Mouse (Mus musculus) heart, postnatal 4 days (tissue): ENCODE measurements around the gene Gpr25. TPM values are rescaled to one million over a fixed set of nuclear protein-coding genes. Genes with fewer than 3 reads are reported as not detected.

Experiments
- DNase-seq: peaks from one replicate; pipeline ENCODE4 v3.0.0; 2021
- total RNA-seq, 2 experiments: library from RNA; stranded (reverse); gene quantifications; 2 replicates each; pipeline ENCODE4 v1.2.3; 2021

Gpr25 gene
- total RNA-seq = not detected

DNA sequence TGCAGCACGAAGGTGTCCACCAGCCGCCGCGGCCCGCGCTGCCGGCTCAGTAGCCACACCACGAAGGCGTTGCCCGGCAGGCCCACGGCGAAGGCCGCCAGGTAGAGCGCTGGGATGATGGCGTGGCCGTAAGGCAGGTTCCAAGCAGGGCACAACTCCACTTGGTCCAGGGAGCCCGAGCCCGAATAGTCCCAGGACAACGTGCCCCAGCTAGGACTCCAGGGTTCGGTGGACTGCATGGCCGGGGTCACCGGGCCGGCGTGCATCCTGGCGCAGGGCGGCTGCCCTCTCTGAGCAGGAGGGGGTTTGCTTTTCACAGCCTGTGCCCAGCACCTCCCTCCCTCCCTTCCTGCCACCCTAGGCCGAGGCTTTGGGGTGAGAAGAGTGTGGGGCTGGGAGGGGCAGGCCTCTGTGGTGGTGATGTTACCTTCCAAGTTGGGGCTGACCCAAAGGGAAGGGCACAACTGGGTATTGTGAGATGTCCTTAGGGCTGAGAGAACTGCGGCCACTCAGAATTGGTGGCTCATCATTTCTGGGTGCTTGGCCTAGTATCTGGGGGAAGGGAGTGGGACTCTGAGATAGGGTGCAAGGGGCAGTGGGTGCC, at the start of gene Gpr25:
Gpr25 (minus strand) TSS at position 239 of the 604 bp plus-strand sequence.
- no peak for DNase-seq

DNA sequence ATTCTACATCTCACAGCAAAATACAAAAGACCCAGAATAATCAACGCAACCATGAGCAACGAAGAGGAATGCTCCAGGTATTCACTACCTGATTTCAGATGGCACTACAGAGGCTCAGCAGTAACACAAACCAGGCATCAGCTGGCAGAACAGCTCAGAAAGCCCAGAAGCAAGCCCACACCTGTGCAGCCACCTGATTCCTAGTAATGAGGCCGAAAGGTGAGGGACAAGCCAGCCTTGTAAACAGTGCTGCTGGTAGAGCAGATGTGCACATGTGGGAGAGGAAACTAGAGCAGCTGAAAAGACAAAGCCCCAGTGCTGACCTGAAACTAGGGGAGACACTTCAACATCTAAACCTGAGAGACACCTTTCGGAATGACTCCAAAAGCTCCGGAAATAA, 48.5 kb upstream of the Gpr25 start:
- no peak for DNase-seq

DNA sequence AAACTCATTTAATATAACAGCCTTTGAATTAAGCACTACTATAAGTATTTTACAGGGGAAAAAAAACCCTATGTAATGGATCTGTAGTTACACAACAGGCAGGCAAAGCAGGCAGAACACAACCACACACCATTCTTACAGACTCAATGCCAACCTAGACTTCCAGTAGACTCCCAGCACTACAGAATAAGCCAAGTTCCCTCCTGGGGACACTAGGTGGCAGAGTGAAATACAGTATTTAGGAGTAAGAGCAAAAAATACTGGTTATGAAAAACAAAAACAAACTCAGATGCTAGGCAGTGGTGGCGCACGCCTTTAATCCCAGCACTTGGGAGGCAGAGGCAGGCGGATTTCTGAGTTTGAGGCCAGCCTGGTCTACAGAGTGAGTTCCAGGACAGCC, 45.8 kb upstream of the Gpr25 start:
- DNase-seq = peak; percentile 50

DNA sequence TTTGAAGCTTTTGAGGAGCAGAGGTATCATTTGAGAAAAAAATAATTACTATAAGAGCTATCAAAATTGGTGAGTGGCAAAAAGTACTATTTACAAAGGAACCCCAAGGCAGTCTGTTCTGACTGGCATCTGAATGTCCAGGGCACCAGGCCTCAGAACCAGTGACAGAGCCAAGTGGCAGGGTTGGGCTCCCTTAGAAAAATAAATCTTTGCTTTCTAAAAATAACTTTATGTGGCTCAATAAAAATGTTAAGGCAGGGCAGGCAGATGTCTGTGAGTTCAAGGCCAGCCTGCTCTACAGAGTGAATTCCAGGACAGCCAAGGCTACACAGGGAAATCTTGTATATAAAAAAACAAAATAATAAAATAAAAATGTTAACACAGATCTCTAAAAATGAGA, 33.3 kb upstream of the Gpr25 start:
- DNase-seq = no peak

DNA sequence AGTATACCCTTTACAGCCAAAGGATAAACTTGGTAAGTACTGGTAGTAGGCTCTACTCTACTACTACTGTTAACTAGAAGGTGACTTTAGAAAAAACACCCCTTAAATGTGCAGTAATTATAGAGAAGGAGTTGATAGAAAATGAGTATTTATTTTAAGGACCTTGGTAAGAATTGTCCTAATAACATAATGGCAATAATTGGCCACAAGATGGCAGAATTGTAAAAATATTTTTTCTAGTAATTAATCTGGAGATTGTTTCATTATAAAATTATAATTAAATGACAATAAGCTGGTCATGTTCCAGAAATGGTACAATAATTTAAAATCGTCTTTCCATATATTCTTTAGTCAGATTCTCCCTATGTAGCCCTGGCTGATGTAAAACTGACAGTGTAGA, 29.1 kb upstream of the Gpr25 start:
- DNase-seq = no peak

DNA sequence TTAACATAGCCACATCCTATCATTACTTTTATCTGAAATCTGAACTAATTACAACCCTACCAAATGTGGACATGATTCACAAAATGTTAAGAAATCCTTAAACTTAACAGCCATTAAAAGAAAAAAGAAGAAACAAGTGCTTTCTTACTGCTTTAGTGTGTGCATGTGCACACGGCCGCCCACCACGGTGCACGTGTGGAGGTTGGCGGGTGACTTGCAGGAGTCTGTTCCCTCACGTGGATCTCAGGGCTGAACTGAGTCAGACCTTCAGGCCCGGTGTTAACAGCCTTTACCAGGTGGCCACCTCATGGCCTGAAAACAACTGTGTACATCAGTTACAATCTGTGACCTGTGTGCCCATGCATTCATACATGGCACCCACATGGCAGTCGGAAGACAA, 16.7 kb upstream of the Gpr25 start:
- no peak for DNase-seq

DNA sequence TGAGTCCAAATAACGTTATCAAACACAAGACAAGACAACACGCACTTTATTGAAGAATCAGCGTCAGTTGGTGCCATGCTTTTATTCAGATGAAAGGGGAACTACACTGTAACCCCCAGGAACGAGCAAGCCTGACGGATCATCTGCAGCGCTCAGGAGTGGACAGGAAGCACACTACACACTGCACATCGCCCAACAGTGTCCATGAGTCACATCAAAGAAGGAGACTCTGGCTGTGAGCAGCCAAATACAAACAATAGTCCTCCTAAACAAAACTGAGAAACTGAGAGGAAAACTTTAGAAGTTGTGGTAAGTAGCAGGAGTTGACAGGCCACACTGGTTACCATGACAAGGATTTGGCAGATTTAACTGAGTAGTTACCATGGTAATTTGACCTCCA, 7.6 kb upstream of the Gpr25 start:
- DNase-seq = no peak

DNA sequence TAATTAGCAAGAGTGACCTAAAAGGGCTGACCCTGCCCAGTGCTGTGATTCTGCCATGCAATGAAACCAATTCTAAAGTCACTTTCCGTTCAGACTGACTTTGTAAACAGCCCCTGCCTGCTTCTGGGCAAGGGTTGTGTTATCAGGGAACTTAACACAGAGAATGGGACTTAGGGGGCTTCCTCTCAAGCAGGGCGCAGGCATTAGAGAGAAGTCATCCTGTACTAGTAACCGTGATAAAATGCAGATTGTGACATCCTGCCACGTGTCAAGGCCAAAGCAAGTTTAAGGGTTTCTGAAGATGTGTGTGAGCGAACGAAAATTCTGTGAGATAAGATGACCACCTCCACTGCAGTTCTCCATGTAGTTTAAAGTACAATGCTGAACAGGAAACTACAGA, 5.5 kb upstream of the Gpr25 start:
- no peak for DNase-seq

DNA sequence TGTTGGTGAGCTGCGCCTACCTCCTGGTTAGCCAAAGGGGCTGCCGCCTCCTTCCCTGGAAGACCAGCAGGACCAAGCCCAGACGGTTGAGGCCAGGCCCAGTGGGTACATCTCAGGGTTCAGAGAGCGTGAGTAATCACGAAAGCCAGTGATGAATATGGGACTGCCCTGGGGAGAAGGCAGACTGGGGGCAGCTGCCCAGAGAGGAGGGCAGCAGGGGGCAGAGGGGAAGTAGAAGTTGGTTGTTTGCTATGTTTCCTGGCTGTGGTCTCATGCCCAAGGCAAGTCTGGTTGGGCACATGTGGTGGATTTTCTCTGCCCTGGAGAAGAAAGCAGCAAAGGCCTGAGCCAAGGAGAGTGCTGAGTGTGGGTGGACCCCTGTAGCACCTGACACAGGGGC, 2.7 kb upstream of the Gpr25 start:
- no peak for DNase-seq

DNA sequence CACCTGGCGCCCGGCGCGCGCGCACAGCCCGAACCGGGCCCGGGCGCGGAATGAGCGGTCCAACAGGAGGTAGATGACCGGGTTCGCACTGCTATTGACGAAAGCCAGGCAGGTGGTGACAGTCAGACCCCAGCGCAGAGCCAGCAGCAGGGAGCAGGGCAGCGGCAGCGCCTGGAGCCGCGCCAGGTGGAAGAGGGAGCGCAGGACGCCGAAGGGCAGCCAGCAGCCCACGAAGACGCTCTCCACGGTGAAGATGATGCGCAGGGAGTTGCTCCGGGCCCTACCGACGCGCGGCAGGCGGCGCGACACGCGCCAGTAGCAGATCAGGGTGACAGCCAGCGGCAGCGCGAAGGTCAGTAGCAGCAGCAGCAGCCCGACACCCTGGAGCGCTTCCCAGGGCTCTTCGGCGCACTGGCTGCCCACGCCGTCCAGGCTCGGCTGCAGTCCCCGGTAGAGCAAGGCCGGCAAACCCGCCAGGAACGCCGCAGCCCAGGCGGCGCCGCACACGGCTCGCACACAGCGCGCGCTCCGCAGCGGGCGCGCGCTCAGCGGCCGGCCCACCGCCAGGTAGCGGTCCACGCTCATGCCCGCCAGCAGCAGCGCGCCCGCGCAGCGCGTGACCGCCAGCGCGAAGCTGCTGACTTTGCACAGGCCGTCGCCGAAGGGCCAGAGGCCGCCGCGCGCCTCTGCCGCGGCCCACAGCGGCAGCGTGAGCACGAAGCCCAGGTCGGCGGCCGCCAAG, 609 bp downstream of the Gpr25 start:
- DNase-seq = peak; percentile 70

DNA sequence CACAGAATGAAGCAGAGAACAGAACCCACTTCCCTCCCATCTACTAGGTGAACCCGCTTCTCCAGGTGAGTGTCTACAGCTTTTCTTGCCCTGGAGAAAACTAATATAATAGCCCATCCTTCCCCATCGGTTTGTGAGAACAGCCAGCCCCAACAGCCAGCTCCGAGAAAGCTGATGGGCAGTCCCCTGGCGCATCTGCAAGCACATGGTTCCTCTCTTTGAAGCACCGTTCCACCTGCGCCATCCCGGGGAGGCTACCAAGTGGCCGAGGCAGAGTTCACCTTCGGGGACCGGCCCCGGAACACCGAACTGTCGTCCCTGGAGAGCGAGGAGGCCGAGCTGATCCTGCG, 1.2 kb downstream of the Gpr25 start:
- DNase-seq = no peak

DNA sequence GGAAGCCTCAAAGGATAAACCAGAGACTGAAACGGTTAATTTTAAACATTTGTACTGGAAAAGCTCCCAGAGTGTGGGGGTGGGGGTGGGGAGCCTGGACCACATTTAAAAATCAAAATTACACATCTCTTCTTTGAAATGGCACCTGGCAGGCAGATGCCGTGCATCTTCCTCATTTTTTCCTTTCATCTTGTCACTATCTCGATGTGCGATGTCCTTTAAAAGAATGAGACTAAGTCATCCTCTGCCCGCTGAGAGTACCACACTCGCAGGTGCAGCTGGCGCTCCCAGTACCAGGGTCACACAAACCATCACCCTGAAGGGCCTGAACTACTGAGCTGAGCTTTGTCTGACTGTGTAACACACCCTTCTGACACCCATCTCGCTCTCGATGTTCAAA, 2.2 kb downstream of the Gpr25 start:
- no peak for DNase-seq

DNA sequence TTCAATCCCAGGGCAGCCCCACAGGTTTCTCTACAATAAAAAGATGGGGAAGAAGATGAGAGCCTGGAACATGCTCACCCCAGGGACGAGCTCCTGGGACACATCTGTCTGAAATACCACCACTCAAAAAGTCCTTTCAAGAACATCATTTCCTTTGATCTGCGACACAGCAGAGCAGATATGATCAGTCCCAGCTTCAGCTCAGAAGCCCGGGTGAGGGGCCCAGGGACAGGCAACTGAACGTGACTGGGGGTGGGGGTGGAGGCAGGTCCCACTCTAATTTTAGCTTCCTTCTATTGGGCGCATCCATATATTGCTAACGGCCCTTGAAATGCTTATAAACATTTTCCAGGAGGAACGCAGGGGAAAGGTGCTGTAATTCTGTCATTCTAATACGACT, 5.0 kb downstream of the Gpr25 start:
- DNase-seq = no peak

DNA sequence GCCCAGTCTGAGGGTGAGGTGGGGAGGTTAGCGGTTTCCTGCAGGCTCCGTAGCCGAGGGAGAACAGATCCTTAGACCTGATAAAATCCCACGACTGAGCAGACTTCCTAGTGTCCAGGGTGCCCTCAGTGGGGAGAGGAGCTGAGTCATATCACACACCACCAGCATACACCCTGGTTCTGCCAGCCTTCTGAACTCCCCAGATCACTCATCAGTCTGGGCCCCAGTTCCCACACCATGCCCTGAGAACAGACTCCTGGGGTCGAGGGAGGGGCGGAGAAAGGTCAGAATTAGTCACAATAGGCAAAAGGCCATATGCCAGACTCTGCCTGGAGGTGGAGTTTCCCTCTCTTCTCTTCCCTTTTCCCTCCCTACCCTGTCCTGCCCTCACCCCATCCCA, 5.5 kb downstream of the Gpr25 start:
- no peak for DNase-seq

DNA sequence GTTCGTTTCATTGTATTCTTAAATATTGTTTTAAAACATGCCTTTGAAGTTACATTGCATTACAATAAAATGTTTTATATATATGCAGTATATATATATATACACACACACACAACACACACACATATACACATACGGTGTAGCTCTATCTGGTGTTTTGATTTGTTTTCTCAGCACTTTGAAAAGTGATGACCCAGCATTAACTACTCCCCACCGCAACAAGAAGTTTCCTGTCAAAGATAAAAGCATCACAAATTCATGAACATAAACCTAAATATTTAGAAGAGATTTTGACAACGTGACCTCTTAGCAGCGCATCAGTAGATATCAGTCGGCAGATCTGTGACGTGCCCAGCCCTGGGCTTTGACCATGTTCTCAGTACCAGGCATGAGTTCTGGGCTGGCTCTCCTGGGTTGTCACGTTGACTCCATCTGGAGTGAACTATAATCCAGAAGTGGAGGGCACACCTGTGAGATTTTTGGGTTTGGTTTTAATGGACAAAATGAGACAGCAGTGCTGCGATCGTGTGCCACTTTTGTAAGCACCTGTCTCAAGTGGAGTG, 6.1 kb downstream of the Gpr25 start:
- DNase-seq = no peak

DNA sequence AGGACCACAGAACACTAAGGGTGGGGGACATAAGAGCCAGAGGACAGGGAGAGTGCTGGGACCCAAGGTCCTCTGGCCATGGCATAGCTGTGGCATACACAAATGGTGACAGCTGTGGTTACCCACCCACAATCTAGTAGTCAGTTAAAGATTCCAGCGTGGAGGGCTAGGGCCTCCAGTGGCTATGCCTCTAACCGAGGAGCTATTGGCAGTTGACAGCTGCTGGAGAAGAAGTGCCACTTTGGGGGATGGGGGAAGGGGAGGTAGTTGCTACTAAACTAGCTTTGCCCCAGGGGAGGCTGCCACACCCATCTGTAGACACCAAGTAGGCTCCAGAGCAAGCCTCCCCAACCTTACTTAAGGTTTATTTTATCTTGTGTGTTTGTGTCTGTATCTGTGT, 7.2 kb downstream of the Gpr25 start:
- DNase-seq = no peak

DNA sequence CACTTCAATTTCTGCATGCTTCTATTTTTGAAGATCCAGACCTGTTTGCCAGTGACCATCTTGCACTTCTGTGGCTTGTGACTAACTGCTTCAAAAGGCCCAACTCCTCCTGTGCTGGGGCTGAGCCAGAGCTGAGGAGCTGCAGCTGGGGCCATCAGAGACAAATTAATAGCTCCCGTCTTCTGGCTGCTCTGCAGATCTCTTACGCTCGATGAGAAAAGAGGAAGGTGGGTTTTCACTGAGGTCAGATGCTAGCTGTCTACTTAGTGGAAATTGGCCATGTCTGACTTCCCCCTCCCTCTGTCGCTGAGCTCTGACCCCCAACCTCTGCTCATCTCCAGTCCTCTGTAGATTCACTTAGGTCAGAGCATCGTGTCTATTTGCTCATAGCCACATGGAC, 11.0 kb downstream of the Gpr25 start:
- no peak for DNase-seq

DNA sequence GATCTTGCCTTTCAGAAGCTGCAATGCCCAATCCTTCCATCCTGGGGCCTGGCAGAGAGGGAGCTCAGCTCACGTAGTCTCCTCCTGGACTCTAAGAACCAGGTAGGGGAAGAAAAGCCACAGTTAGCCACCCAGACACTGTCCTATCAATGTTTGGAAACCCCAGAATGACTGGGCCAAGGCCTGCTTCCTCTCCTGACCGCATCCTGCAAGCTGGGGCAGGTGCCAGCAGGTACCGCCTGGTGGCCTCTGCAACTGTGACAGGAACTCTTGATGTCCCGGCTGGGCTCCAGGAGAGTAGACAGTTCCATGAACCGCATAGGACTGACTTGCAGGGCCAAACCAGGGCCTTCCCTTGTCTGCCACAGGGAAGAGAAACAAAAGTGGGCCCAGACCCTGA, 13.3 kb downstream of the Gpr25 start:
- DNase-seq = no peak

DNA sequence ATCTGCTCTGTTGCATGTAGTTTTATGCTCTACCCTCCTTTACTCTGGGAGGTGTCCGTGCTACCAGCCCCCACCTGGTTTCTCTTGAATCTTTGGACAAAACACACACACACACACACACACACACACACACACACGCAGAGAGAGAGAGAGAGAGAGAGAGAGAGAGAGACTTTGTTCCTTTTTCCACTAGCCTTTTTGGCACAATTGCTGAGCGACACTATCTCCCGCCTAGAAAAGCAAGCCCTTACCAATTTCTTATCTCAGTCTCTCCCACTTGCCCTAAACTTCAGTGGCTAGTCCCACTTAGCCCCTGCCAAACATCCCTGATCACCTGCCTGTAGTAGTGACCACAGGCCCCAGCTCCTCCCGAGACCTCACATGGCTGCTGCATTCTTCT, 16.2 kb downstream of the Gpr25 start:
- no peak for DNase-seq

DNA sequence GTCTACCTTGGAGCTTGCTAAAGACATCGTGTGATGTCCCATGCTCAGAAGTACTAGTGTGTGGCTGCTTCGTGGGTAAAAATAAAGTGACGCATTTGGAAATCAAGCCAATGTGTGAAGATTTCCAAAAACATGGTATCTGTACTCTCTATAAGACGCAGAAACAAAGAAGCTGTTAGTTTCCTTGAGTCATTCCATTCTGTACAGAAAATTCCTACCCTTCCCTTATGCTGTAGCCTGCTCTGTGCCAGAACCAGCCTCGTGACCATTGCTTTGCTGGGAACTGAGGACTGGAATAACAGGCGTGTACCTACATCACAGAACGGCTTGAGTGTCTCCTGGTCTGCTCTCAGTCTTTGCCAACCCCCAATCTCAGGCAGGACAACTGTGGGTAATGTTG, 18.9 kb downstream of the Gpr25 start:
- DNase-seq = no peak

DNA sequence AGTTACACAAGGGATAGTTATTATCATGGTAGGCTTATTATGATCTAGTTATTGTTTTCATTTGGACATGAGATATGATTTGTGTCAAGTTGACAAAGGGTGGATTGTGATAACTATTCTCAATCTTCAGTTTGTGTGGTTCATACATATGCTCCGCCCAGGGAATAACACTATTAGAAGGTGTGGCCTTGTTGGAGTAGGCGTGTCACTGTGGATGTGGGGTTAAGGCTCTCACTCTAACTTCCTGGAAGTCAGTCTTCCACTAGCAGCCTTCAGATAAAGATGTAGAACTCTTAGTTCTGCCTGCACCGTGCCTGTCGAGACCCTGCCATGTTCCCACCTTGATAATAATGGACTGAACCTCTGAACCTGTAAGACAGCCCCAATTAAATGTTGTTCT, 22.2 kb downstream of the Gpr25 start:
- no peak for DNase-seq

DNA sequence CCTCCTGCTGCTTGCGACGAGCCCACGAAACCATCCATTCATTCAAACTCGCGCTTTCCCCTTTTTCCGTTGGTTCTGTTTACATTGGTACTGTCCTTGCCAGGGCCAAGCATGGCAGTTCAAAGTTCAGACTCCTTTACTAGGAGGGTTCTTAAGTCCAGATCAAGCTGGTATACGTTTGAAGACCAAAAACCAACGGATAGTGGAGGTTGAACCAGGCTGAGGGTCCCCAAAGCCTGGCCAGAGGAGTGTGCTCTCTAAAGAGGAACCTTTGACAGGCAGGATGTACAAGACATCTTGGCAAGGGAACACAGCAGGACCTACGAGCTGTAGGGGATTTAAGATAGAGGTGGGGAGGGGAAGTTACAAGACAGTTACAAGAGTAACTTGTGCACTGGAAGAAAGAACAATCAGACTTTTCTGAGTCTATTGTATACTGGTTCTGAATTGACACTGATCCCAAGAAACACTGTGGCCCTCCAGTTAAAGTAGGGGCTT, 26.0 kb downstream of the Gpr25 start:
- DNase-seq = no peak

DNA sequence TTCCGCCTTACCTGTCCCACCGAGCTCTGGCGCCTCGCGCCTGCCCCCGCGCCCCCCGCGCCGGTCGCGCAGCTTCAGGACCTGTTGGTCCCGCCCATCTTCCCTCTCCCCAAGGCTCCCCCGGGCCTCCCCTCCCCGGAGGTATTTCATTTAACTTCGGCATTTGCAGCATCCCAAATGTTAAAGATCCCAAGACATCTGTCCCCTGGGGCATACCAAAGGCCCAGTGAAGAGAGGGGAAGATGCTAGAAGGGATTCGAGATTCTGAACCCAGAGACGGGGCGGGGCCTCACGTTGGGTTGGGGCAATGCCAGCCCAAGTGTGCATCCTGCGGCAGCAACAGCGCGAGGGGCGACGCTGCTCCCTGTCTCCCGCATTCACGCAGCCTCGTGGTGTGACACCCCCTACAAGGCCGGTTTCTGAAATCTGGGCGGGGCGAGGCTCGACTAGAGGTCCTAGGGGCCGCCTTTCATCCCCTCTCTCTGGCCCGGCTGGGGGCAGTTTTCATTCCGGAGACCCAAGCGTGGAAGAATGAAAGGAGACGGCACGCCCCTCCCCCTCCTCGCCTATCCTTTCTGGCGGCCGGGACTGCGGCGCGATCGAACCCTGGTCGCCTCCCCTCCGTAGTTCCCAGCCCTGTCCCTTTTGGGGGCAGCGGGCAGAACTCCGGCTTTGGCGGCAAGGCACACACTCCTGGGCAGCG, 26.6 kb downstream of the Gpr25 start, which contains the start of gene Inava:
Inava (minus strand) TSS at position 373 of the 703 bp plus-strand sequence.
- DNase-seq = peak; percentile 23
